Mouse (Mus musculus) limb, embryonic 12.5 days (tissue): Measurements from ENCODE around the gene Sema5a. TPM values are rescaled to one million over a fixed set of nuclear protein-coding genes. Genes with fewer than 3 reads are reported as not detected.
"Not testable (repeated sequence)": the region's sequence is repeated elsewhere in the genome, so short reads cannot be mapped to it uniquely, and the experiment has no call there.

Experiments
- ATAC-seq: fragments of 200-750 bp; cut with Nextera tagmentation; 2 replicates; pipeline ENCODE4 v1.8.0; 2017; ENCODE audit warnings: low read depth, moderate TSS enrichment; ENCODE audit not compliant: insufficient number of reproducible peaks, insufficient read depth, low FRiP score, low TSS enrichment
- H3K27ac ChIP-seq: fragments of 300-500 bp; sonication (generic); 2 replicates; pipeline ENCODE4 v1.5.1; 2016; ENCODE audit warnings: mild to moderate bottlenecking, moderate library complexity
- H3K27me3 ChIP-seq: fragments of 300-500 bp; sonication (generic); 2 replicates; pipeline ENCODE4 v1.6.1; 2016; ENCODE audit warnings: mild to moderate bottlenecking, moderate library complexity
- H3K36me3 ChIP-seq: fragments of 300-500 bp; sonication (generic); 2 replicates; pipeline ENCODE4 v1.6.1; 2016; ENCODE audit warnings: mild to moderate bottlenecking, moderate library complexity
- H3K4me1 ChIP-seq: fragments of 300-500 bp; sonication (generic); replicated peaks from 2 replicates; pipeline ENCODE4 v1.6.1; 2016
- H3K4me2 ChIP-seq: fragments of 300-500 bp; sonication (generic); 2 replicates; pipeline ENCODE4 v1.6.1; 2016; ENCODE audit warnings: mild to moderate bottlenecking, moderate library complexity
- H3K4me3 ChIP-seq: fragments of 300-500 bp; sonication (generic); replicated peaks from 2 replicates; pipeline ENCODE4 v1.5.1; 2016; ENCODE audit warnings: mild to moderate bottlenecking
- H3K9ac ChIP-seq: fragments of 300-500 bp; sonication (generic); replicated peaks from 2 replicates; pipeline ENCODE4 v1.6.1; 2016; ENCODE audit warnings: mild to moderate bottlenecking, moderate library complexity
- H3K9me3 ChIP-seq: fragments of 300-500 bp; sonication (generic); 2 replicates; pipeline ENCODE4 v1.6.1; 2016; ENCODE audit warnings: mild to moderate bottlenecking, moderate library complexity
- WGBS: fragments of 180-500 bp; shearing (Covaris S2); methylation state at CpG from one replicate; pipeline ENCODE4 v1.1.7; 2016; 5-methylcytosine and 5-hydroxymethylcytosine counted together
- polyA plus RNA-seq: library from polyadenylated mRNA; unstranded; fragments of >200 nt; fragmentation: Nextera tagmentation; extraction: Ambion mirVana; gene quantifications from 2 replicates; pipeline ENCODE4 v1.2.1, GENCODE M21; 2016

The Sema5a gene
- polyA plus RNA-seq, 1 experiment from 2014 or later = 21.6 TPM

DNA sequence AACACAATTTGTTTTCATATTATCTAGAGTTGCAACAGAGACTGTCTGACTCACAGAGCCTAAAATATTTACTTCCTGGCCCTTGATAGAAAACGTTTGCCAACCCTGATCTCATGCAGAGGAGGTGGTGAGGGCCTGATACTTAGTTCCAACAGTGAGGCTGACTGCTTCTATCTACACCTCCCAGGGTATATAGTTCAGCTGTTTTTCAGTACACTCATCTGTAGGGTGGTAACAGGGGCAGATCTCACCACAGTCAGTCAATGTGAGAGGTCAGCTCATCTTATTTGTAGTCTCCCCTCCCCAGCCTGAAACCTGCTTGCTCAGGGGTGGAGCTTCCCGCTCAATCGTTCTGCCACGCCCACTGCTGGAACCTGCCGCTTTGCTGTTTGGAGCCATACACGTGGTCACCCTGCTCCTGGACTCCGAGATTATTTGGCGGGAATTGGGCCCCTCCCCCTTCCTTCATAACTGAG is 11.9 kb upstream of the Sema5a start:
- not testable (repeated sequence) for H3K4me1 ChIP-seq, H3K4me3 ChIP-seq, H3K36me3 ChIP-seq, H3K4me2 ChIP-seq, ATAC-seq, H3K27me3 ChIP-seq, H3K9ac ChIP-seq, H3K9me3 ChIP-seq, H3K27ac ChIP-seq
- WGBS = 10% methylated on average over 8 of the region's 8 CpGs

DNA sequence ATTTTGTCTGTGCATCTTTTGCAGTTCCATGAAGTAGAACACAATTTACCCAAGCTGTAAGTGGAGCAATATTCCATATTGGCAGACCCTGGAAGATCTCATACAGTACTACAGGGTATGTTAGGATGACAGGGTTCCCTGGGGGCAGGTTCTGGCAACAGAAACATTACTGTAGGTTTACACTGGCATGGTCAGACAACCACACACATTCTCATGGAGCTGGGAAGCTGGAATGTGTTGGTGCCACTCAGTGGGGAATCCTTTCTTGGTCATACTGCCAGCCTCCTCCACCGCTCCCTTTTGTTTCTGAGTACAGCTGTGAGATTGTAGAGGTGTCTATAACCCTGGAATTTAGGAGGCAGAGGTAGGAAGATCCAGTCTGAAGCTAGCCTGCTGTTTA is 11.2 kb upstream of the Sema5a start:
- Histone ChIP-seq H3K4me2 (no peak overlapping the region), H3K27ac (no peak overlapping the region), H3K4me3 (no peak overlapping the region), H3K4me1 (no peaks in the 10 kb centered on the region), H3K27me3 (no peaks in the 10 kb centered on the region), H3K9me3 (no peaks in the 10 kb centered on the region), H3K36me3 (no peaks in the 10 kb centered on the region), H3K9ac (no peak overlapping the region)
- ATAC-seq = no peak
- 100% methylated on average over 1 of the region's 1 CpGs for WGBS

DNA sequence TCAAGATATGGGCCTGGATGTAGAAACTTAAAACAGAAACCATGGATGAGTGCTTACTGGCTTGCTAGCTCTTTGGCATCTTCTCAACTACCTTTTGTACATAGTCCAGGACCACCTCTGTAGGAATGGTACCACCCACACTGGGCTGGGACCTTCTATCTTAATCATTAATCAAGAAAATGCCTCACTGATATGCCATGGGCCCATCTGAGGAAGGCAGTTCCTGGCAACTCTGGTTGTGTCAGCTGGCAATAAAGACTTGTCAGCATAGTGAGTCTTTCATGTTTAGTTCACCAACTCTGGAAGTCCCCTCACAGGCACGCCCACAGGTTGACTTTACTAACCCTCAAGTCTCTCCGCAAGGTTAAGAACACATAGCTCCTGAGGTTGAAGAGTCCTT is 5.5 kb upstream of the Sema5a start:
- Histone ChIP-seq H3K9ac (no peak overlapping the region), H3K4me2 (no peak overlapping the region), H3K4me3 (no peak overlapping the region), H3K27ac (no peak overlapping the region), H3K36me3 (peaks cover 17% of the 10 kb centered on the region), H3K4me1 (peaks cover 13% of the 10 kb centered on the region; the same call in 1 of the 2 replicates), H3K27me3 (no peaks in the 10 kb centered on the region), H3K9me3 (no peaks in the 10 kb centered on the region)
- WGBS = 90% methylated on average over 2 of the region's 2 CpGs
- ATAC-seq = no peak

DNA sequence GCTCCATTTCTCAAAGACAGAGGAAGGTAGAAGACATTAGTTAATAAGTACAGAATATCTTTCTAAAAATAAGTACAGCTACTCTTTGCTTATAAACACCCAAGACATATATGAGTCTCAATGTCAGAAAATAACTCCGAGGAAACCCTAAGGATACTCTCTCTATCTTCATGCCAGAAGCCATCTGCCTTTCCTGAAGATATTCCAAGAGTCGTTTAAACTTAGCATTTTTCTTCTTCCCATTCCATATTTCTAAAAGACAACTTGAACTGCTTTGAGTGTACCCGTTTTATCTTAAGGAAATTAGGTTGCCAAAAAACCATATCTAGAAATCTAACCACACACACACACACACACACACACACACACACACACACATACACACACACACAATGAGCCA is 4.5 kb upstream of the Sema5a start:
- H3K9ac ChIP-seq = no peak overlapping the region
- no peak overlapping the region for H3K4me2 ChIP-seq
- H3K27me3 ChIP-seq = no peaks in the 10 kb centered on the region
- peaks cover 13% of the 10 kb centered on the region; the same call in 1 of the 2 replicates for H3K4me1 ChIP-seq
- H3K36me3 ChIP-seq = peaks cover 17% of the 10 kb centered on the region
- H3K27ac ChIP-seq = no peak overlapping the region
- WGBS = 87% methylated on average over 3 of the region's 3 CpGs
- H3K9me3 ChIP-seq = no peaks in the 10 kb centered on the region
- H3K4me3 ChIP-seq = no peak overlapping the region
- ATAC-seq = no peak

DNA sequence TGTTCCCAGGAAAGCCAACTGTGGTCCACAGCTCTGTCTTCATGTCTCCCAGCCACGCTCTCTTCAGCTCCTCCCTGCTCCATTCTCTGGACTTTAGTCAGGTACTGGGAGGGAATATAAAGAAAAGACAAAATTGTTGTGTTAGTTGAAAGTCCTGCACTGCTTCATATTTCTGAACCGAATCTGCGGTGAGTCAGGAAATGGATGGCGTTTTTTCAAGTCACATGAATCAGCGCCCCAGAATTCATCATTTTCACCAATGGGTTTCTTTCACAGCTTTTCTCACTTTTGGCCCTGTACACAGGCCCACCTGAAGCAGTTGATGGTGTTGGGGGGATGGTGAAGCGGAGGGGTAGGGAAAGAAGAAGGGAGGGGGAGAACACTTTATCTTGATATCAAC is 2.9 kb upstream of the Sema5a start:
- Histone ChIP-seq H3K9me3 (no peaks in the 10 kb centered on the region), H3K27me3 (no peaks in the 10 kb centered on the region), H3K27ac (no peak overlapping the region), H3K4me3 (no peak overlapping the region), H3K4me2 (no peak overlapping the region), H3K36me3 (peaks cover 17% of the 10 kb centered on the region), H3K4me1 (peaks cover 13% of the 10 kb centered on the region; the same call in 1 of the 2 replicates), H3K9ac (no peak overlapping the region)
- ATAC-seq = no peak
- 90% methylated on average over 6 of the region's 6 CpGs for WGBS

DNA sequence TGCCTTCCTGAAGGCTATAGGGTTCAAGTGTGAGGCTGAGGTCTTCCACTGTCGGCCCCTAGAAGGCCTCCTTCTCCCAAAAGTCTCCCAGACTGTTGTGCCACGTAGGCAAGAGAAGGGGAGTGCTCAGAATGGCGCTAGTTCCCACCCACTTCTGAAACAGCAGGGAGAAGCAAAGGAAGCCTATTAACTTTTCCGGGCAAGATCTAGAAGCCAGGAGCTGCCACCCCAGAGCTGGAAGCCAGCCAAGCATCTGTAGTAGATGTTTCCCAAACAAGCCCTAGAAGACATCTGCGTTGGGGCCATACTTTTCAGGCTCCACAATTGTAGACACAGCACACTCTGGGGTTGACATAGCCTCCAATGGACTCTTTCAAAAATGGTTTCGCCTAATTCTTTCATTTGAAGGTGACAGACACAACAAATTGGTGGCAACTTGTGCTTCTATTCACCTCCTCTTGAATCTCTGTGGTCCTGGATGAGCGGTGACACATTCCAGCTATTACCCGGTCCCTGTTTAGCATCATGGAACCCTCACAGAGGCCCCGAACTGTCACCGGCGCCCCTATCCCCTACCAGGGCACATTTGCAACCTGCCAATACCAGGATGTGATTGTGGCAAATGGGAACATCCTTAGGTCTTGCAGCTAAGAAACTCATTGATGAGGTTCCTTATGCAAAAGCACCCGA is 1.4 kb upstream of the Sema5a start:
- H3K4me2 ChIP-seq = peak overlapping the region; percentile 93
- H3K27me3 ChIP-seq = no peaks in the 10 kb centered on the region
- H3K9me3 ChIP-seq = no peaks in the 10 kb centered on the region
- H3K27ac ChIP-seq = peak overlapping the region; percentile 78
- H3K4me3 ChIP-seq = peak overlapping the region; percentile 70
- H3K36me3 ChIP-seq = peaks cover 17% of the 10 kb centered on the region
- 57% methylated on average over 12 of the region's 12 CpGs for WGBS
- H3K9ac ChIP-seq = 0 out of 2 replicates have a peak overlapping the region, but pooled peaks have one; percentile 9
- H3K4me1 ChIP-seq = peaks cover 25% of the 10 kb centered on the region
- ATAC-seq = no peak

GRCm38 (mm10) chr15:32243824-32244223 is 786 bp upstream of the Sema5a start:
- peaks cover 17% of the 10 kb centered on the region for H3K36me3 ChIP-seq
- no peaks in the 10 kb centered on the region for H3K9me3 ChIP-seq
- H3K4me3 ChIP-seq = peak overlapping the region; percentile 70
- H3K4me1 ChIP-seq = peaks cover 25% of the 10 kb centered on the region
- ATAC-seq = no peak
- H3K4me2 ChIP-seq = peak overlapping the region; percentile 93
- peak overlapping the region; percentile 66 for H3K9ac ChIP-seq
- 42% methylated on average over 7 of the region's 7 CpGs for WGBS
- no peaks in the 10 kb centered on the region for H3K27me3 ChIP-seq
- H3K27ac ChIP-seq = peak overlapping the region; percentile 78

DNA sequence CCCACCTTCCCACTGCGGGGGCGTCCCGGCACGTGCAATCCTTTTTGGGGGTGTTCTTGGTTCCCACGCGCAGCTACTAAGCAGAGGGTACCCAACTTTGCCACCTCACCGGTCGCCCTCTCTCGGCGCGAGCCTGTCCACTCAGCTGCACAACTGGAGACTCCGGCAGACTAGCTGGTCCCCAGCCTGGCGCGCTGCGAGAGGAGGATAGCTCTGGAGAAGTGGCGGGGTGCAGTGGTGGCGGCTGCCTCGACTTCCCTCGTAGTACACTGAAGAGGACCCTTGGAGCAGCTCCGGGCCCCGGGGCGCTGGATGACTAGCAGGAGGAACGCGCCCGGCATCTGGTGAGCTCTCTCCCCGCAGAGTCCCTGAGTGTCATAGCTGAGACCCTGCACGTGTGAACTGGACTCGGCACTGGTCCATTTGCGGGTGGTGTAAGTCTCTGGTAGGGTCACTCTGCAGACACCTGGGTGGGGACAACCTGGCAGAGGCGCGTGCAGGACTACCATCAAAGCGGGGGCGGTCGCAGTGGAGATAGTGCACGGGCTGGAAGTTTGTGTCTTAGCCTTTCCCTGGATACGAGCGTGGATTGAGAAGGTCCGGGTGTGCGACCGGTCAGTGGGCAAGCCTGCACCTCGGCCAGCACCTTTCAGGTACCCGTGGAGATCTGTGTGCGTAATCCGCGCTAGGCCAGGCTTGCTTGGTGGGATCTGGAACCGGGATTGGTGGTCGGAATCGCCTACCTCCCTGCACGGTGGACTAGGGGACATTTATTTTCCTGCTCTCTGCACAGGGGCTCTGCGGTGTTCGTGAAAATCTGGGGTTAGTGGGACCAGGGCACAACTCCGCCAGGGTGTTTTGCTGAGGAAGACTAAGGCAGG is 586 bp downstream of the Sema5a start:
- peaks cover 13% of the 10 kb centered on the region for H3K36me3 ChIP-seq

GRCm38 (mm10) chr15:32245837-32246670 is 1.4 kb downstream of the Sema5a start:
- Histone ChIP-seq H3K9me3 (no peaks in the 10 kb centered on the region), H3K4me2 (peak overlapping the region; percentile 93), H3K36me3 (peaks cover 5% of the 10 kb centered on the region), H3K4me3 (peak overlapping the region; percentile 70), H3K27me3 (no peaks in the 10 kb centered on the region), H3K4me1 (peaks cover 25% of the 10 kb centered on the region), H3K9ac (peak overlapping the region; percentile 81), H3K27ac (peak overlapping the region; percentile 78)
- ATAC-seq = 0 out of 2 replicates have a peak, but pooled peaks have one; percentile 13
- under 1% methylated on average over 47 of the region's 47 CpGs for WGBS

More for the DNA sequence above, 586 bp downstream of the Sema5a start:
- H3K4me1 ChIP-seq = peaks cover 25% of the 10 kb centered on the region
- H3K27ac ChIP-seq = peak overlapping the region; percentile 78
- H3K4me2 ChIP-seq = peak overlapping the region; percentile 93
- ATAC-seq = peak; percentile 63
- under 1% methylated on average over 52 of the region's 52 CpGs for WGBS
- no peaks in the 10 kb centered on the region for H3K27me3 ChIP-seq
- H3K9ac ChIP-seq = peak overlapping the region; percentile 81
- no peaks in the 10 kb centered on the region for H3K9me3 ChIP-seq
- H3K4me3 ChIP-seq = peak overlapping the region; percentile 70

DNA sequence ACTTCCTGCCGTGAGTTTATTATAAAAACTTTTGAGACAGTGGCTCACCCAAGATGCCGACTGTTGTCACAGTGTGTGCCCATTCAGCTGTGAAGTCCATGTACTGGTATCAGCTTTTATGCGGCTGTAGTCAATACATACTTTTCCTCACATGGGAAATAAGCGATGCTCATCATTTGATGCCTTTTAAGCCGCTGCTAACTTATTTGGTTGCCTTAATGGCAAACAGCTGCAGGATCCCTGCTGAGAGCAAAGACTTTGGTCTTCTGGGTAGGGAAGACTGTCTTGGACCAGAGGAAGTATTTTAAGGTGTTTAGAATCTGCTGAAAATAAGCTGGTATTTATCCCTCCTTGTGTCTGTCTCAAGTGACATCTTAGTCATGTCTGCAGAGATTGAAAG is 2.7 kb downstream of the Sema5a start:
- Histone ChIP-seq H3K4me1 (peaks cover 22% of the 10 kb centered on the region), H3K4me3 (peak overlapping the region; percentile 70), H3K27me3 (no peaks in the 10 kb centered on the region), H3K36me3 (no peaks in the 10 kb centered on the region), H3K9ac (no peak overlapping the region), H3K4me2 (peak overlapping the region; percentile 93), H3K27ac (no peak overlapping the region), H3K9me3 (no peaks in the 10 kb centered on the region)
- no peak for ATAC-seq
- WGBS = 16% methylated on average over 5 of the region's 5 CpGs
